Mouse (Mus musculus): ENCODE data around the gene Pik3cg.
"Not testable (repeated sequence)": the region's sequence is repeated elsewhere in the genome, so short reads cannot be mapped to it uniquely, and the experiment has no call there.

Pik3cg gene

DNA sequence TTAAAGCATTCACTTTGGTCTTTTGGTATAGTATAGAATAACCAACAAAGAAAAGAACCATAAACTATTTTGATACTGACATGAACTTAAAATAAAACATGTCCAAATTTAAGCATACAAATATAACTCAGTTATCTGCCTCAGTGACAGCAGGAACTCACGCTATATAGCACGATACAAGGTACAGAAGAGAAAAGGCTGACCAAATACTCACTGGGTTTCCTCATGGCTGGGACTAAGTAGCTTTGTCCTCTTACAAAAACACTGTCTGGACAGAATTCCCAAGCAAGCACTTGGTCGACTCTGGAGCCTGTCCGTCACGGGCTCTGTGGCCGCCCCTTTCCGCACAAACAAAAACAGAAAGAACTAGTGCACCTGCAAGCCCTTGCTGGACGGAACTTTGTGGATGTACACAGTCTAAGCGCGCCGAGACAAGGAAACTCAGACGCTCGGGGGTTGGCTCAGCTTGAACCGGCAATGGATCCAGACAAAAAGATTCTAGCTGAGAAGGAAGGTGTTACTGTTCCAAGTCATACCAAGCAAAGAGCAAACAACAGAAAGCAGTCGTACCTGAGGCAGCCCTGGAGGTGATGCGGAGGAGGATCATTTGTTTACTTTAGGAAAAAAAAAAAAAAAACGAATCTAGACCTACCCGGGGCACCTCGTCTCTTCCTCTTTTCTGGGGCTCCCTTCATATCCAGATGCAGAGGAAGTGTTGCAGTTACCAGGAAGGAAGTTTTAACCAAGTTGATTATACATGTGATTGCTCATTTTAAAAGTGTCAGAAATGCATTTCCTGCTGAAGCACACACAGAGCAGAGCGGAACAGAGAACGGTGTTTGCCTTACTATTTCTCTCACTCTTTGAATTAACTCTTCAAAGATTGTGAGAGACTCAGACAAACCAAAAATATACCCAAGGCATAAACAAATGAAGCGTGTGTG, at the start of gene Pik3cg:
Gene Pik3cg (minus strand): TSS at position 712 of the 944 bp plus-strand sequence.
- peak; percentile 31 to 53 for DNase-seq

- no peak for DNase-seq
These were observed 40.0 kb upstream of the Pik3cg start for GRCm38 (mm10) chr12:32248483-32248882.

- peak; percentile 38 to 54 for DNase-seq
These were observed 37.2 kb upstream of the Pik3cg start for GRCm38 (mm10) chr12:32245566-32246233.

GRCm38 (mm10) chr12:32243586-32243985, 35.1 kb upstream of the Pik3cg start:
- DNase-seq = no peak

GRCm38 (mm10) chr12:32239134-32239533, 30.7 kb upstream of the Pik3cg start:
- not testable (repeated sequence) for DNase-seq

- DNase-seq = no peak
These were observed 30.0 kb upstream of the Pik3cg start for GRCm38 (mm10) chr12:32238433-32238832.

- DNase-seq = no peak
These were observed 29.4 kb upstream of the Pik3cg start for GRCm38 (mm10) chr12:32237839-32238238.

DNA sequence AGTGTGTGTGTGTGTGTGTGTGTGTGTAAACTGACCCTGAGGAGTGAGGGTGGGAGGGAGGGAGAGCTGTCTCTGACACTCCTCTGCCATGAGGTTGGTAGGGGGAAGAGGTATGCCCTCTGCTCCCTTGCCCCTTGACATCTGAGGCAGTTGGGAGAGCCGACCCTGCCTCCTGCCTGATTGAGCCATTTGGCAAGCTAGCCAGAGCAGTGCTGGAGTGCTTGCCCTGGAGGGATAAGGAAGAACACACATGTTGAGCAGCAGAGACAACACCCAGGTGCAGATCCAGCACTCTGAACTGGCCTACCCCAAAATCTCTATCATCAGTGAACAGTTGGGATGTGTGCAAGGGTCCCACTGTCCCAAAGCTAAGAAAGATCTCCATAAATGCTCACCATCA, 28.7 kb upstream of the Pik3cg start:
- no peak for DNase-seq

GRCm38 (mm10) chr12:32236450-32236849, 28.0 kb upstream of the Pik3cg start:
- no peak for DNase-seq

DNA sequence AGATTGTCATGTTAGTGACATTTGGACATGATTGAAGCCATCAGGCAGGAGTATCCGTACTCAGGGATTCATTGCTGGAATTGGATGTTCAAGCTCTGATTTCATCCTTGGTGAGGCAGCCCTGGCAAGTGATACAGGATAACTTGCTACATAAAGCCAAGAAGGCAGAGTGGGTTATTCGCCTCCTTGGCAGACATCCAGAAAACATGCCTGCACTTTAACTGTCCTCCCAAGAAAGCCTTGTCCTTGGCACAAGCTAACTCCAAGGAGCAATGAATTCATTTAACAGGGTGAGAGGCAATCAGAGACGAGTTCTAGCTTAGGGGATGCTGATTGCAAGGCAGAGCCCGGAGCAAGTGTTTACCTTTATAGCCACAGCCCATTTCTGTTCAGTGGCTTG, 25.4 kb upstream of the Pik3cg start:
- no peak for DNase-seq

- no peak for DNase-seq
These were observed 22.9 kb upstream of the Pik3cg start for GRCm38 (mm10) chr12:32231398-32231797.

- DNase-seq = no peak
These were observed 15.2 kb upstream of the Pik3cg start for GRCm38 (mm10) chr12:32223629-32224028.

GRCm38 (mm10) chr12:32222758-32223385, 14.4 kb upstream of the Pik3cg start:
- no peak for DNase-seq

GRCm38 (mm10) chr12:32220387-32220786, 11.9 kb upstream of the Pik3cg start:
- no peak for DNase-seq

DNA sequence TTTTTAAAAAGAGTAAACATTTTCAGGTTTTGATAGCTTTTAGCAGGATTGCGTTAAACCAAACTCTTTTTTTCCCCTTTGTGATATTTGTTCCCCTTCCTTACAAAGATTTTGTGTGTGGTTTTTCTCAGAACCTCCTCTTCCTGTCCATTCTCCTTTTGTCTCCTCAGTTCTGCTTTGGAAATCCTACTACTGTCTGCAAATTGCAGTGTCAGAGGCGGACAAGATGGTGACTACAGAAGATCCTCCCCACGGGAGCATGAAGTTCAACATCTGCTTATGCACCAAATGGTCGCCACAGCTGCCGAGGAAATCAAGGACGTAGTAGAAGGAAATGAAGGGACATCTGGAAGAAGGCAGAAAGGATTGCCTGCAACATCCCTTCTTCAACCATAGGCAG, 6.7 kb upstream of the Pik3cg start:
- no peak for DNase-seq

DNA sequence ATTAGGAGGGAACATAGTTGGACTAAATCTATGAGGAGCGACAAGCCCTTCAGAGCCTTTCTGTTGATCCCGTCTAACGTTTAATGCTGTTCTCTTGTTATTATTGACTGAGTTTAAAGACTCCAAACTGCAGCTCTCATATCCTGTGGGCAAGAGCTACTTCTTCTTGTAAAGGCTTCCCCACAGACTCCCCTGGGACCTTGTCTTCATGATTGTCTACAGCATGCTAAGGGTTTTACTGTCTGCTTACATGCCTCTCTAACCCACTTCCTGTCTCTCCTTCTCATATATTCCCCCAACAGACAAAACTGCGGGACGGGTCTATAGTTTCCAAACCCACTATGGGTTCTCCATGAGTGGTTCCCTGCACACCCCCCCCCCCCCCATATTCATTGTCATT, 4.2 kb upstream of the Pik3cg start:
- no peak for DNase-seq

GRCm38 (mm10) chr12:32212156-32212555, 3.7 kb upstream of the Pik3cg start:
- no peak for DNase-seq

- no peak for DNase-seq
These were observed 2.8 kb upstream of the Pik3cg start for GRCm38 (mm10) chr12:32211257-32211656.

DNA sequence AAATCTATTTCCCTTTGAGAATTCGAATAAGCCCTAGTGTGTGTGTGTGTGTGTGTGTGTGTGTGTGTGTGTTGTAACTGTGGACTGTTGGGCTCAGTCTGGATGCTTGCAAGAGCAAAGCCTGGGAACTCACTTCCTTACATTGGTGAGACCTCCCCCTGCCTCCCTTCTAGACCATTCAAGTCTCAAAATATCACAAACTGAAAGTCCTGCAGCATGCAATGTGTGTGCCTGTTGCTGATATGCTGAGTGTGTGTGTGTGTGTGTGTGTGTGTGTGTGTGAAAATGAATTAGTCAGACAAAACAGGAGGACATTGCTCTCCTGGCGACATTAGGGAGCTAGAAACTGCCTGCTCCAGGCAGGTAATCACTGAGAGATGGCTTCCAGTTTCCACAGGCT, 492 bp upstream of the Pik3cg start:
- DNase-seq = peak in 1 of 2 experiments; percentile 14

DNA sequence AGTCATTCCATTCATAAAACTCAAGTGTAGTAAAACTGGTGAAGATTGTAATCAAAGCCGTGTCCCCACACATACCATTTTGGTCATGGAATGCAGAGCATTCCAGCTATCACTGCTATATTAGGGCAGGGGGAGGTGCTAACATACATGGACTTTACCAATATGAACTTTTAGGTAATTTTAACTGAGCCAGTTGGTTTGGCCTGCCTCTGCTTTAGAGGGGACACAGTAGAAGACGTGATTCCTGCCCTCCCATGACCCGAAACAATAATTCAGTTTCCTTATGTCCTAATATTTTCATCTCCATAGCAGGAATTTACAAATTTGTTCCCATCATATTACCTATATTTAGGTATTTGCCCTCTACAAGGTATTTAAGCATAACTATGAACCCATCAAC, 1.3 kb downstream of the Pik3cg start:
- no peak for DNase-seq

- no peak for DNase-seq
These were observed 4.8 kb downstream of the Pik3cg start for GRCm38 (mm10) chr12:32203695-32204094.

DNA sequence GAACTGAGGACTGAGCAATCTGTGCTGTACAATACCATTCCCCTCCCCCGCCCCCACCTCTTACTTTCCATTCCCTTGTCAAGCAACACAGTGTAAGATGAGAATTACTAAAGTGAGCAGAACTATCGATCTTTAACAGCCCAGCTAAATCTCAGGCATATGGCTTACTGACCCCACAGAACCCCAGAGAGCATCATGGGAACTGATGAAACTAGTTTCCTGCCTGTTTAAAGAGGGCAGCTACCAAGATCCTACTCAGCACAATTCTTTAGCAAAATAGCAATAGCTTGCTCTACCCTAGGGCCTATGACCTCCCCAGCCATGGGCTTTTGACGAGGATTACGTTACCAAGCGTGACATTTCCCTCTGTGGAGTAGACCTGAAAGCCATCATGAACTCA, 5.9 kb downstream of the Pik3cg start:
- no peak for DNase-seq

- DNase-seq = no peak
These were observed 6.5 kb downstream of the Pik3cg start for GRCm38 (mm10) chr12:32201932-32202331.
